Mouse (Mus musculus) adrenal gland, postnatal 14 days (tissue): ENCODE data around the gene Wdr31. TPM values are rescaled to one million over a fixed set of nuclear protein-coding genes. Genes with fewer than 3 reads are reported as not detected.
A peak's percentile ranks its signal among the peaks of the same experiment; 100 is the strongest.

Experiments used
- DNase-seq: peaks from one replicate; pipeline ENCODE4 v3.0.0; 2021; ENCODE audit warnings: mixed read lengths
- long read RNA-seq, 2 experiments: library from polyadenylated mRNA; stranded (forward); transcript quantifications; one replicate each; pipeline ENCODE4 v2.0.0; 2021
- total RNA-seq: library from RNA; stranded (reverse); gene quantifications from 2 replicates; pipeline ENCODE4 v1.2.3, GENCODE M21; 2021

Gene Wdr31
- total RNA-seq = 1.7 and 2.0 TPM in 2 replicates
- long read RNA-seq, experiment 1, partial matches to known transcripts = 0 of 3 reads
- long read RNA-seq, experiment 1, other reads (novel, unspliced or antisense) = 1 of 3 reads
- long read RNA-seq, experiment 2 = 0 reads

- peak; percentile 90 for DNase-seq
These were observed at the start of gene Wdr31 for GRCm38 (mm10) chr4:62470598-62471051. Gene Wdr31, minus strand, starts transcription at chr4:62470896.

DNA sequence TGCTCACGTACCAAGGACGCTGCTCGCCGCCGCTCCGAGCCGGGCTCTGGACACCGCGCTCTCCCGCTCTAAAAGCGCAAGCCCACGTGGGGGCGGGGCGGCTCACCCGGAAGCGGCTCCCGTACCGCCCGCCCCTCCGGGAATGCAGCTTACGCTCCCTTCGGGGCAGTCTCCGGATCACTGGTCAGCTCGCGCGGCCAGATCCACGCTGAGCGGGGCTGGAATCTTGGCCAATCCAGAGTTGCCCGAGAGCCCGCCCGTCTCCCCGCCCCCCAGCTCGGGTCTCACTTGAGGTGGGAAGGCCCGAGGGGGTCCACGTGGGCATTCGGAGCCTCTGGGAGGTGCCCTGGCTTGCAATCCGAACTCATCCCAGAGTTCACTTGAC is 49.1 kb upstream of the Wdr31 start, which contains the start of gene Alad:
TSS of gene Alad (minus strand) at position 70 of the 385 bp plus-strand sequence.
- DNase-seq = peak; percentile 96

DNA sequence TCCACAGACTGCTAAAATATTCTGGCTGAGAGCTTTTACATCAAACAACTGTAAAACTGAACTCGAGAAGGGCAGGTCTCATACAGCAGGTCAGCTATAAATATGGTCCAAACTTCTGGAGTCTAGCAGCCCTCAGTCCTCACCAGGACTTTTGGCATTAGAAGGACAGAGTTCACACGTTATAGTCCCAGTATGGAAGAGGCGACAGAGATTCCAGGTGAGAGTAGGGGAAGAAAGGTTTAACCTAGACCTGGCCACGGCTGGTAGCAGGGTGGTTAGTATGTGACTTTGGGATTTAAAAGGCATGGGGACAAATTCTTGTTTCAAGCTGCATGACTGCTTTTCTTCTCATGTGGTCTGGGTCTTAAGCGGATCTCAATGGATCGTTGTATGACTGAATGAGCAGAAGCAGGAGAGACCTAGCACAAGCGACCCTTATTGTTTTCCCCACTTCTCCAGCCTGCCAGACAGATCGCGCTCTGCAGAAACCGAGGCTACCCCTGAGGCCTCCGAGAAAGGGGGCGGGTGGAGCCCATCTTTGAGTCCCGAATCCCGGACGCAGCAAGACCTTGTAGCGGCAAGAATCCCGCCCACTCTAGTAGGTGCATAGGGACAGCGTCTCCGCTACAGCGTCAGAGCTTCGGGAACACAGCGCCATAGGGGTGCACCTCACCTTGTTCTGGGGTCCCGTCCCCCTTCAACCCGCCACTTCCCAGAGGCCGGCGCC is 48.6 kb upstream of the Wdr31 start:
- DNase-seq = no peak

DNA sequence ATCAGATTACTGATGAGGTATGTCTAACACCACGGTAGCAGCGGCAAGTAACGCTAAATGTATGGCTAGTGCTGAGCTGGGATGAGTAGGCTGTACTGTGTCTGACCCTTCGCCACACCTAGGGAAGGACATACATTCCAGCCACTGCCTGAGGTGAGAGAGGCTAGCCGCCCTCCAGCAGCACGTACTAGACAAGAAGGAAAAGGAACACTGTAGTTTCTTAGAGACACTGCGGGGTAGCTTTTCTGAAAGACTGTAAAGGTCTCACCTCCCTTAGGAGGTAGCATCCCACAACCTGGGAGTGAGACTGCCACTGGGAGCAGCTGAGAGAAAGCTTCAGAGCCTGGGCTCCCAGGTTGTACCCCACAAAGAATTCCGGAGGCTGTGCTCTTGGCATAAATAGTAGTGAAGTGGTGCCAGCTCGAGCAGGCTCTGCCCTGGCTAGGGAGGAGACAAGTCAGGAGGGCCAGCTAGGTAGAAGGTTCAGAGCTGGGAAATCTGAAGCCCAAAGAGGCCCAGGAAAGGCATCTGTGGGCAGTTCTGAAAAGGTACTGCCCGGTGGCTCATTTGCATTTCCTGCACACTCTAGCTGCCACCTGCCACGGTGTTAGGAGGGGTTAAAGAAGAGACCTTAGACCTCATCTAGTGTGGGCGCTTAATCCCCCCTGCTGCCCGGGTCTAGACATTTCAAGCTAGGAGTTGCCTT is 47.9 kb upstream of the Wdr31 start:
- peak; percentile 72 for DNase-seq

DNA sequence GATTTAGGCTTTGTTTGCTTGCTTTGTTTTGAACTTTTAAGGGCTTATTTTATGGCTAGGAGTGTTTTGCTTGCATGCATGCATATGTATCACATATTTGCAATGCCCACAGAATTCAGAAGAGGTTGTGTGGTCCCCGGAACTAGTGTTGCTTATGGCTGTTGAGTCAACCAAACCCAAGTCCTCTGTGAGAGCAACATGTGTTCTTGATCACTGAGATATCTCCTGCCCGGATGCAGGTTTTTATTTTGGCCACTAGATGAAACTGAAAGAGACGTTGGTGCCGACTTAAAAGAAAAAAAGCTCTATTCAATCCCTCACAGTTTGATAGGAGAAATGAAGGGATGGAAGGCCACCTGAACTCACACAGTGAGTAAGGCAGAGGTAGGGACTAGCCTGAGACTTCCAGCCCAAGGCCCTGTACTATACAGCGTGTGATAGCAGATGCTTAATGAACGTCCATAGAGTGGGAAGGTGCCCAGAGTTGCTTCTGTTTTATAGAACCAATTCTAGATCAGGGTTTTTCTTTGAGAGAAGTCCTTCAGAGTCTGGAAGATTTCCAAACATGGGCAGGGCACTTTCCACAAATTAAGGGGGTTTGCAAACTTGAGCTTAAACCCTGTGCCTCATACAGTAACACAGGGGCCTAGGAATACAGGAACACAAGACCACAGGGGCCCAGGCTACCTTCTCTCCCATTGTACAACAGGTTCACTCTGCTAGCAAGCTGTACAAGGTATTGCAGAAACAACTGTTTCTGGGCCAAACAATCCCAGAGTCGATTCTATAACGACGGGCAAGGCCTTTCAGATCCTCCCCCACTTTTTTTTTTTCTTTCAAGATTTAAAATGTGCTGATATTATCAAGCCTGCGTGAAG is 47.1 kb upstream of the Wdr31 start:
- DNase-seq = no peak

- DNase-seq = no peak
These were observed 46.4 kb upstream of the Wdr31 start for GRCm38 (mm10) chr4:62517046-62517445.

DNA sequence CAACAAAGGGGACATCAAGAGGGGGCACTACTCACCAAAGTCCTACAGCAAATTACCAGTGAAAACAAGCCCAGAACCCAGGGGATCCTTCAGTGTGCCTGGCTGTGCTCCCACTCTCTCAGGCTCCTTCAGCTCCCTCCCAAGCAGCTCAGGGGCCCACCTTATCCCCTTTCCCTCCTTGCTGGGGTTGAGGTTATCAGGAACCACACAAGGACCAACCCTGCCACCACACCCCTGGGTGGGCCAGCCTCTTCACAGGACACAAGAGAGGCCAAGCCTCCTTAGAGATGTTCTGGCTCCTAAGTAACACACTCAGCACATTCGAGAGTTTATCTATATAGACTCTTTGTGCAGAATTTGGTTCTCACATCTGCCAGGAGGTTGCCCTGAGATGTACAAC is 45.9 kb upstream of the Wdr31 start:
- DNase-seq = no peak

GRCm38 (mm10) chr4:62516079-62516478 is 45.4 kb upstream of the Wdr31 start:
- peak; percentile 74 for DNase-seq

GRCm38 (mm10) chr4:62515490-62515889 is 44.8 kb upstream of the Wdr31 start:
- DNase-seq = no peak

DNA sequence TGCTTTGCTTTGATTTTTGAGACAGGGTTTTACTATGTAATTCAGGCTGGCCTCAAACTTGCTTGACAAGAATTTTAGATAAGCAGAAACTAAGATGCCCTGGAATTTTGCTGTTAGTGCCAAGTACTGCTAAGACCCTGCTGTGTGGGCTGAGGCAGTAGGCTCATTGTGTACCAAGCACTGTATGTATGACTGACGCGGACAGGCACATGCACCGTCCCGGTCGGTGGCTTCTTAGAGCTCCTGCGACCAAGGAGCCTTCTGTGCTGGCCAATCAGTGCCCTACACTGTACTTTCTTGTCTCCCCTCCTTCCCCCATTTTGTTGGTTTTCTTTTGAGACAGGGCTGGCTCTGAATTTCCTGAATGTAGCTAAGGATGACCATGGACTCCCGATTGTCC is 44.3 kb upstream of the Wdr31 start:
- no peak for DNase-seq

- DNase-seq = no peak
These were observed 43.4 kb upstream of the Wdr31 start for GRCm38 (mm10) chr4:62513998-62514506.

DNA sequence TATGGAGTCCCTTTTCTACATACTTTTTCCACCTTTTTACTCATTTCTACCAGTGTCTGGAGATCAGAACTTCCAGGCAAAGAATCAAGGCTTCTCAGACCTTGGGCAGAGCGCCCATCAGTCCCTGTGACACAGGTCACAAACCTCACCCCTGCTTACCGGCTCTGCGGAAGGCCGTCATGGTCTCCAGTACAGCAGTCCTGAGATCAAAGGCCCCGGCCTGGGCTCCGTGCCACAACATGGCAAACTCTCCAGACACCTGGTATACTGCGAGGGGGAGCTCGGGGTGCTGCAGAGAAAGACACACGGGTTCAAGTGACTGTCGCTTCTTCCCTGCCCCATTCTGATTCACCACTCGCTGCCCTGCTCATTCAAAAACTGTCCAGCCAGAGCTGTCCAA is 39.2 kb upstream of the Wdr31 start:
- peak; percentile 92 for DNase-seq

GRCm38 (mm10) chr4:62508839-62509238 is 38.1 kb upstream of the Wdr31 start:
- DNase-seq = no peak

GRCm38 (mm10) chr4:62506798-62507197 is 36.1 kb upstream of the Wdr31 start:
- DNase-seq = peak; percentile 67

DNA sequence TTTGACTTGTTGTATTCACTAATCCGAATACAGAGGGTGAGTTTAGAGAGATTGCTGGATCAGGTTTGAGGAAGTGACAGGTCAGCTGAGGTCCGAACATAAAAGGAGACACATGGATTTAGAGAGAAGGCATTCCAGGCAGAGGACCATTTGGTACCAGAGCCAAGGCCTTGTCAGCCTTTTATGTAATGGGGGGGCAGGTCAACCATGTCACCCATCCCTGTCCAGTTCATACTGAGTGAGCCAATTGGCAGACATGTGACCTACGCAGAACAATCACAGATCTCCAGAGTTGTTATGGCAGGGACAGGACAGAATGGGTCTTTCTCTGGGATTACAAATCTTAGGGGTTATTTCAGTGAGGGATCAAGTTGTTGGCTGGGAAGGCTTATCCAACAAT is 35.3 kb upstream of the Wdr31 start:
- no peak for DNase-seq

DNA sequence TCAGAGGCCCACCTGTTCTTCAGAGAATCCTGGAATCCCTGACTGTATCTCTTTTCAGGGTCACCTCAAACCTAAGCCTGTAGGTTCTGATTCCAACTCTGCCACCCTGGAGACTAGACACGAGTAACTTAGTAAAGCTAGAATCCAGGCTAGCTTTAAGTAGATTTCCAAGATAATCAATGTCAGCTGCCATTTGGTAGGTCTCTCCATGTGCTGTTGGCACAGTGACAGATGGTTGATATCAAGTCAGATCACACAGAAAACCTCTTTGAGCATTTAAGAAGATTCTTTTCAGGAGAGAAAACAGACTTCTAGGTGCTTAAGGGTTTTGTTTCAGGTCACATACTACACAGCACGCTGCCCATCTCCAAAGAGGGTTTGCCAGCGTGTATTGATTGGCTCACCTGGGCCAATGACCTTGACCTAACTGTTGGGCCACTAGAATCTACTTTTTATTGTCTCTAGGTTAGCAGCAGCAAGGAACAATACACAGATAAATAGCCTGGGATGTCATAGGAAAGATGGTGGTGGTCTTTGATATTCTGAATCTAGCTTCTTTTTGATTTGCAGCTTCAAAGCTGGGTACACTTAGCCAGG is 32.8 kb upstream of the Wdr31 start, which contains the start of gene Hdhd3:
TSS of gene Hdhd3 (minus strand) at position 94 of the 597 bp plus-strand sequence.
- no peak for DNase-seq

DNA sequence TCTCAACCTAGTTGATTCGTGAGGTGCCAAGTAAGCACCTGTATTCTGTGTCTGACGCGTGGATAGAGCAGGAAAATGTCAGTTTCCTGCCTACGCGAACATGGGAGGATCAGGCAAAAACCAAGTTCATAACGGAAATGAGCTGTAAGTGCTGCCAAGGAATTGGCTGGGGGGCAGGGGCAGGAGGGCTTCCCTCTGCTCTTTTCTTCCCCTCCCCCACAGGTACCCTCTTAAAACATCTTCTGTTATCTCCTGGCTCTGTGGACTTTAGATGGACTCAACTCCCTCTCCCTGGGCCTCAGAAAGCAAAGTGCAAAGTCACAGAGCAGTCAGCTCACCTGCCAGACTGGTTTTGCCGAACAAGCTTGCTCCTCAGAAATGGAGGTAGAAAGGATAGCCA is 32.3 kb upstream of the Wdr31 start:
- no peak for DNase-seq

DNA sequence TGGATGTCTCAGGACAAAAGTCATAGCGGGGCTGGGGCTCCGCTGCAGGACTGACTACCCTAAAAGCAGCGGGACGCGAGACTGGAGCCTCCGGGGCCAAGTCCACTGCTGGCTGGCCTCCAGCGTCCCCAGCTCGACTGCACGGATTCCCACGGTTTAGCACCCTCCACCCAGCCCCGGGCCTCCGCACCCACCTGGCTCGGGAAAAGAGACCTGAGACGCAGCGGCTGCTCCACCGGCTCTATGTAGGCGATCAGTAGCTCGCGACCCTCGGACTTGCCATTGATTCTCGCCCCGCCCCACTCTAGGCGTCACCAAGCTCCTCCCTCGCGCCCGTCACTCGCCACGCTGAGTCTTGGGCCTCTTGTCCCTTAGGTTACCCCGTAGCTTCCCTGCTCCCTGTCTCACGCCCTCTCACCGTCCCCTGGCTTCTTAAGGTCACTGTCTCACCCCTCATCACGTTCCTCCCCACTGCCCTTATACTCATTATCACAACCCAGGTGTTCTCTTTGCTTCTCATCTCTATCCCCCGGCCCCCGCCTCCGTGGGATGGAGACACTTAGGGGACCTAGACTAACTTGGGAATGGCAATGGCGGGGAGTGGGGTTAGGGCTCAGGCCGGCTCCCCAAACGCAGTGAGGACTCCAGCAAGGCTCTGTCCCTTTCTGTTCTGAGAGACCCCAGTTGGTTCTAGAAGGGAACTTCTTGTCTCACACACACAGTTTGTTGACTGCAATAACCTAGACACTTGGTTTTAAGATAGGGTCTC is 31.5 kb upstream of the Wdr31 start:
- peak; percentile 94 for DNase-seq

- DNase-seq = no peak
These were observed 30.8 kb upstream of the Wdr31 start for GRCm38 (mm10) chr4:62501534-62501933.

GRCm38 (mm10) chr4:62500799-62501198 is 30.1 kb upstream of the Wdr31 start:
- no peak for DNase-seq

DNA sequence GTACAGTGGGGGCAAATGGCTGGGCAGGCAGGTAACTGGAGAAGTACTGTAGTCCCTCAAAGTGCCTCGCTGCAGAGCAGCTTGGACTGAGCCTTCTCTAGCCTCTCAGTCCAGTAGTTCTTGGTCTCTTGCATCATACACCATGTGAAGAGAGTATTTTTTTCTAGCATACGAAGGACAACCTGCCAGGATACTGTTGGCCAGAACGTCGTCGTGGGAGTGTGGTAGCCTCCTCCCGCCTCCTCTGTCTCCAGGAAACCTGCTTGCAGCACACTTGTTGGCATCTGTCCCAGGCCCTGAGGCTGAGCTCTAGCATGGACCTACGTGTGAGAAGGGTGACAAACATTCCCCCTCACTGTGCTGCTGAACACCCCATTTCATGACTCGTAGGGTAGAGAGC is 26.1 kb upstream of the Wdr31 start:
- peak; percentile 90 for DNase-seq
